Comparison of ENCODE assay signal across 9 mouse cellular contexts in genomic region chr14:45445445-45445844, GRCm38 (mm10). TPM values are rescaled to one million over a fixed set of nuclear protein-coding genes. Genes with fewer than 3 reads are reported as not detected.
A peak's percentile ranks its signal among the peaks of the same experiment; 100 is the strongest.
DNase-seq lines count a peak whose midpoint lies in the region; ATAC-seq and TF ChIP-seq lines count a peak whose summit lies in the region.
"Had no signal": no experiment of that assay in that cellular context is flagged by ENCODE, and none has a peak within 500 bp of the region (broad histone marks: within the 10 kb centered on the region; RNA-seq: fewer than 3 reads in every experiment).

No protein-coding gene starts in this region.

- no peaks in the 10 kb centered on the region for H3K27me3 ChIP-seq in erythroblast, embryonic 14.5 days (ENCODE audit: control insufficient read depth)
- H3K27me3 ChIP-seq in midbrain, embryonic 11.5 days (ENCODE audit: control insufficient read depth, insufficient read depth, low read length), result no peaks in the 10 kb centered on the region
- no peaks in the 10 kb centered on the region for H3K27me3 ChIP-seq in midbrain, embryonic 16.5 days (ENCODE audit: control insufficient read depth, insufficient read depth, low read depth, low read length)
- H3K27me3 ChIP-seq in heart, embryonic 16.5 days (ENCODE audit: control insufficient read depth, insufficient read depth, low read length), result no peaks in the 10 kb centered on the region
- no peaks in the 10 kb centered on the region for H3K27me3 ChIP-seq in myocyte (ENCODE audit: control insufficient read depth, insufficient read depth, insufficient read length)

- no peaks in the 10 kb centered on the region for H3K36me3 ChIP-seq in erythroblast, embryonic 14.5 days (ENCODE audit: control insufficient read depth)
- no peaks in the 10 kb centered on the region for H3K36me3 ChIP-seq in midbrain, embryonic 11.5 days (ENCODE audit: control insufficient read depth, insufficient read depth, low read length)
- no peaks in the 10 kb centered on the region for H3K36me3 ChIP-seq in midbrain, embryonic 16.5 days (ENCODE audit: control insufficient read depth, insufficient read depth, low read length)
- no peaks in the 10 kb centered on the region for H3K36me3 ChIP-seq in heart, embryonic 16.5 days (ENCODE audit: control insufficient read depth, insufficient read depth)
- H3K36me3 ChIP-seq in myocyte (ENCODE audit: control insufficient read depth, insufficient read depth), result no peaks in the 10 kb centered on the region
- H3K36me3 ChIP-seq: midbrain, embryonic 10.5 days had no signal

- peak overlapping the region; percentile 8 for H3K4me3 ChIP-seq in erythroblast, embryonic 14.5 days (replicated peaks)
- H3K4me3 ChIP-seq in midbrain, embryonic 11.5 days (ENCODE audit: low read depth, low read length), result no peak overlapping the region
- H3K4me3 ChIP-seq in midbrain, embryonic 16.5 days (ENCODE audit: low read depth, low read length), result no peak overlapping the region
- no peak overlapping the region for H3K4me3 ChIP-seq in heart, embryonic 16.5 days (ENCODE audit: low read length)
- H3K4me3 ChIP-seq in myocyte, result no peak overlapping the region
- H3K4me3 ChIP-seq: midbrain, embryonic 10.5 days had no signal

- TF ChIP-seq POLR2A in myocyte (IDR thresholded peaks at IDR 0.05; ENCODE audit: insufficient read length, low read depth), result no peak

- H3ac ChIP-seq in myocyte (ENCODE audit: control insufficient read depth, insufficient read length), result no peak overlapping the region

- intact Hi-C loops in left cerebral cortex, postnatal 25 days (cut with DNase I), result no loop called here

- no peak overlapping the region for H3K27ac ChIP-seq in midbrain, embryonic 11.5 days (ENCODE audit: low read depth, low read length)
- H3K27ac ChIP-seq in midbrain, embryonic 16.5 days (ENCODE audit: low read length), result no peak overlapping the region
- H3K27ac ChIP-seq in heart, embryonic 16.5 days (ENCODE audit: low read length), result peak overlapping the region; percentile 21
- H3K27ac ChIP-seq: midbrain, embryonic 10.5 days had no signal

- peak; percentile 31 for DNase-seq in midbrain, embryonic 11.5 days (ENCODE audit: low spot score, missing footprints)
- no peak for DNase-seq in left cerebral cortex, postnatal 25 days (ENCODE audit: low spot score in 2 of 2)
- no peak for DNase-seq in cerebellum, adult 11-12 months

- no peaks in the 10 kb centered on the region for H3K9me3 ChIP-seq in erythroblast, embryonic 14.5 days (ENCODE audit: control insufficient read depth, low read length)
- no peaks in the 10 kb centered on the region for H3K9me3 ChIP-seq in midbrain, embryonic 11.5 days (ENCODE audit: control insufficient read depth, low read length)
- no peaks in the 10 kb centered on the region for H3K9me3 ChIP-seq in midbrain, embryonic 16.5 days (replicated peaks; ENCODE audit: control insufficient read depth, low read length, poor library complexity, severe bottlenecking)
- H3K9me3 ChIP-seq in heart, embryonic 16.5 days (replicated peaks; ENCODE audit: control insufficient read depth, low read length), result no peaks in the 10 kb centered on the region
- H3K9me3 ChIP-seq: midbrain, embryonic 10.5 days had no signal

- no peak overlapping the region for H3K9ac ChIP-seq in midbrain, embryonic 11.5 days (ENCODE audit: low read length)
- no peak overlapping the region for H3K9ac ChIP-seq in midbrain, embryonic 16.5 days (ENCODE audit: low read depth, low read length)
- peak overlapping the region; percentile 47 for H3K9ac ChIP-seq in heart, embryonic 16.5 days (ENCODE audit: low read length)

- no peaks in the 10 kb centered on the region for H3K79me2 ChIP-seq in myocyte (ENCODE audit: control insufficient read depth, insufficient read depth)

- H3K4me1 ChIP-seq in erythroblast, embryonic 14.5 days (ENCODE audit: control insufficient read depth), result peaks cover 21% of the 10 kb centered on the region
- H3K4me1 ChIP-seq in midbrain, embryonic 11.5 days (ENCODE audit: control insufficient read depth, insufficient read depth, low read length), result no peaks in the 10 kb centered on the region
- H3K4me1 ChIP-seq in midbrain, embryonic 16.5 days (ENCODE audit: control insufficient read depth, insufficient read depth, low read length), result 0 out of 2 replicates have a peak, but pooled peaks cover 3% of the 10 kb centered on the region
- peaks cover 11% of the 10 kb centered on the region for H3K4me1 ChIP-seq in heart, embryonic 16.5 days (ENCODE audit: control insufficient read depth, insufficient read depth, low read length)

- H3K4me2 ChIP-seq in midbrain, embryonic 11.5 days, result no peak overlapping the region
- no peak overlapping the region for H3K4me2 ChIP-seq in midbrain, embryonic 16.5 days (ENCODE audit: low read length)
- H3K4me2 ChIP-seq in heart, embryonic 16.5 days (ENCODE audit: low read depth, low read length), result no peak overlapping the region
- H3K4me2 ChIP-seq in myocyte (ENCODE audit: low read depth), result no peak overlapping the region

- no peak for ATAC-seq in erythroblast, adult 5-6 weeks (replicated peaks; ENCODE audit: low FRiP score, poor library complexity, severe bottlenecking)
- no peak for ATAC-seq in midbrain, embryonic 11.5 days (ENCODE audit: low FRiP score)
- ATAC-seq in midbrain, embryonic 16.5 days, result no peak
- ATAC-seq in heart, embryonic 16.5 days (replicated peaks; ENCODE audit: extremely low read depth, insufficient read depth, low FRiP score), result peak; percentile 75

- 76% methylated on average over 12 of the region's 12 CpGs for WGBS in midbrain, embryonic 11.5 days
- 69% methylated on average over 12 of the region's 12 CpGs for WGBS in midbrain, embryonic 16.5 days
- 34% methylated on average over 12 of the region's 12 CpGs for WGBS in heart, embryonic 16.5 days

TF ChIP-seq in myocyte, 11 proteins besides CTCF, POLR2A, EP300 and RAD21:
- TF ChIP-seq TCF3 (IDR thresholded peaks at IDR 0.05; ENCODE audit: insufficient read length, low read depth) (no peak), SRF (IDR thresholded peaks at IDR 0.05; ENCODE audit: control insufficient read depth, insufficient read length, low read depth) (no peak), REST (IDR thresholded peaks at IDR 0.05; ENCODE audit: insufficient read depth, insufficient read length) (no peak), MYOD1 (IDR thresholded peaks at IDR 0.05; ENCODE audit: control insufficient read depth in 1 of 3, insufficient read length in 2 of 3, low read depth in 2 of 3) (peak in 1 of 3 experiments; percentile 30), USF1 (IDR thresholded peaks at IDR 0.05; ENCODE audit: low read depth) (no peak), TCF12 (IDR thresholded peaks at IDR 0.05; ENCODE audit: insufficient read depth, poor library complexity, severe bottlenecking) (no peak), MYOG (IDR thresholded peaks at IDR 0.05; ENCODE audit: control insufficient read depth in 1 of 3, insufficient read depth in 1 of 3, insufficient read length in 2 of 3, low read depth in 2 of 3) (peak in 2 of 3 experiments; percentile 45 to 64)

RNA-seq across cellular contexts. Expression of gene Gnpnat1, which starts 40.7 kb away (rescaled TPM):
- 0.27 TPM in 1 of 2 replicates, not detected in the other for polyA plus RNA-seq in erythroblast, embryonic 14.5 days (2012)
- total RNA-seq in erythroblast, adult 5-6 weeks (2015; ENCODE audit: low replicate concordance), result 3.1 and 22.6 TPM in 2 replicates
- 5.4 and 9.2 TPM in 2 replicates for total RNA-seq in erythroblast, adult 5-6 weeks (2017; ENCODE audit: low replicate concordance)
- polyA plus RNA-seq in midbrain, embryonic 11.5 days (2014; fragmentation: Nextera tagmentation; extraction: Ambion mirVana), result 42.7 and 46.6 TPM in 2 replicates
- polyA plus RNA-seq in midbrain, embryonic 16.5 days (2015; fragmentation: Nextera tagmentation; extraction: Ambion mirVana), result 33.6 and 34.6 TPM in 2 replicates
- 22.6 and 23.6 TPM in 2 replicates for polyA plus RNA-seq in heart, embryonic 16.5 days (2015; fragmentation: Nextera tagmentation; extraction: Ambion mirVana)
- 33.9 TPM for polyA plus RNA-seq in myocyte (2012; fragmentation: generic; extraction: Trizol)
- 10 to 100 TPM; 16.5 to 16.6 TPM for total RNA-seq in left cerebral cortex, postnatal 25 days (2021)

Comparison
In these comparisons a context has a peak if more than half of its experiments do, and no peak if none do; other contexts are left out.
1. RNA of gene Gnpnat1, which starts 40.7 kb away (polyA plus RNA-seq): 42.7 to 46.6 TPM in midbrain, embryonic 11.5 days, 33.9 TPM in myocyte (single experiment), 33.6 to 34.6 TPM in midbrain, embryonic 16.5 days and 22.6 to 23.6 TPM in heart, embryonic 16.5 days; 0.27 TPM in erythroblast, embryonic 14.5 days; every median in the first group is over 10 times any median in the second.